Mouse (Mus musculus): ENCODE data around the gene Dcbld1. TPM values are rescaled to one million over a fixed set of nuclear protein-coding genes. Genes with fewer than 3 reads are reported as not detected.
"Not testable (repeated sequence)": the region's sequence is repeated elsewhere in the genome, so short reads cannot be mapped to it uniquely, and the experiment has no call there.

The Dcbld1 gene
- polyA plus RNA-seq, 1 experiment from 2014 or later = 0.07 TPM

- H3K27ac ChIP-seq; H3K79me2 ChIP-seq (ENCODE audit: inconsistent target); H3K4me3 ChIP-seq (ENCODE audit: inconsistent target); H3K36me3 ChIP-seq (ENCODE audit: inconsistent target): not testable (repeated sequence)
- WGBS (ENCODE audit: missing documents) = over 99% methylated on average over 6 of the region's 8 CpGs
These were observed 44.1 kb downstream of the Dcbld1 start for GRCm38 (mm10) chr10:52277564-52277963.

GRCm38 (mm10) chr10:52278011-52278434, 44.6 kb downstream of the Dcbld1 start:
- WGBS (ENCODE audit: missing documents) = 90% methylated on average over 8 of the region's 9 CpGs
- Histone ChIP-seq H3K27ac (no peak overlapping the region), H3K4me3 (ENCODE audit: inconsistent target) (no peak overlapping the region)

GRCm38 (mm10) chr10:52278866-52279265, 45.4 kb downstream of the Dcbld1 start:
- H3K79me2 ChIP-seq (ENCODE audit: inconsistent target) = no peaks in the 10 kb centered on the region
- H3K27ac ChIP-seq = no peak overlapping the region
- 63% methylated on average over 3 of the region's 3 CpGs for WGBS (ENCODE audit: missing documents)
- no peaks in the 10 kb centered on the region for H3K36me3 ChIP-seq (ENCODE audit: inconsistent target)
- H3K4me3 ChIP-seq (ENCODE audit: inconsistent target) = no peak overlapping the region

More at GRCm38 (mm10) chr10:52278011-52278434, 44.6 kb downstream of the Dcbld1 start:
- Histone ChIP-seq H3K79me2 (ENCODE audit: inconsistent target) (no peaks in the 10 kb centered on the region), H3K36me3 (ENCODE audit: inconsistent target) (no peaks in the 10 kb centered on the region)

- H3K27ac ChIP-seq = no peak overlapping the region
- H3K36me3 ChIP-seq (ENCODE audit: inconsistent target) = no peaks in the 10 kb centered on the region
- WGBS (ENCODE audit: missing documents) = 90% methylated on average over 4 of the region's 4 CpGs
- H3K79me2 ChIP-seq (ENCODE audit: inconsistent target) = no peaks in the 10 kb centered on the region
- H3K4me3 ChIP-seq (ENCODE audit: inconsistent target) = no peak overlapping the region
These were observed 46.5 kb downstream of the Dcbld1 start for GRCm38 (mm10) chr10:52279876-52280275.

DNA sequence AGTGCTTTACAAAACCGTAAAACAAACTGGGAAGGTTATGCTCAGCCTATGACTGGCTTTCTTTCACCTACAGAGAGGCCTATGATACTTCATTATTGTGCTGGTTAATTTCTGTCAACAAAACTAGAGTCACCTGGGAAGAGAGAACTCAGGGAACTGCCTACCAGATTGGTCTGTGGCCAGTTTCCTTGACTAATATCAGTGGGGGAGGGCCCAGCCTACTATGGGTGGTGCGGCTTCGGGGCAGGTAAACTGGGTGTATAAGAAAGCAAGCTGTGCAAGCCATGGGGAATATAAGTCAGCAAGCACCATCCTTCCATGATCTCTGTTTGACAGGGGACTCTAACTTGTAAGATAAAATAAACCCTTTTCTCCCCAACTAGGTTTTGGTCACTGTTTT, 47.2 kb downstream of the Dcbld1 start:
- H3K79me2 ChIP-seq (ENCODE audit: inconsistent target) = no peaks in the 10 kb centered on the region
- H3K27ac ChIP-seq = no peak overlapping the region
- 86% methylated on average over 3 of the region's 3 CpGs for WGBS (ENCODE audit: missing documents)
- H3K36me3 ChIP-seq (ENCODE audit: inconsistent target) = no peaks in the 10 kb centered on the region
- H3K4me3 ChIP-seq (ENCODE audit: inconsistent target) = no peak overlapping the region

- Histone ChIP-seq H3K36me3 (ENCODE audit: inconsistent target) (no peaks in the 10 kb centered on the region), H3K27ac (no peak overlapping the region), H3K4me3 (ENCODE audit: inconsistent target) (no peak overlapping the region), H3K79me2 (ENCODE audit: inconsistent target) (no peaks in the 10 kb centered on the region)
These were observed 47.9 kb downstream of the Dcbld1 start for GRCm38 (mm10) chr10:52281337-52281736.

DNA sequence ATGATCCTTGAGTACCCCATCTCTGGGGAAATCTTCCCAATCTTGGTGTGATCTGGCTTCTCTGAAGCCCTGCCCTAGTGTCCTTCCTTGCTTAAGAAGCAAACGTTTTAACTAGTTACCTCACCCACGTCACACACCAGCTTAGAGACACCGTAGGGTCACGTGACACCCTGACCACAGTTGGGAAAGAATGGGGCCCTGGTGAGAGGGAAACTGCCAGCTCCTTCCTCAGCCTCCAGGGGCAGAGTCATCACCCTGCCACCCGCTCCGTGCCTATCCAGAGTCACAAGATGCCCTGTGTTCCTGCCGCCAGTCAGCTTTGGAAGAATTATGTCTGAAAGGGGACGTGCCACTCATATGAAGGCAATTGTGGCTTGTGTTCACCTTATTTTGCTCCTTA, 51.2 kb downstream of the Dcbld1 start:
- Histone ChIP-seq H3K36me3 (ENCODE audit: inconsistent target) (no peaks in the 10 kb centered on the region), H3K79me2 (ENCODE audit: inconsistent target) (no peaks in the 10 kb centered on the region), H3K27ac (no peak overlapping the region), H3K4me3 (ENCODE audit: inconsistent target) (no peak overlapping the region)
- WGBS (ENCODE audit: missing documents) = 21% methylated on average over 8 of the region's 8 CpGs

DNA sequence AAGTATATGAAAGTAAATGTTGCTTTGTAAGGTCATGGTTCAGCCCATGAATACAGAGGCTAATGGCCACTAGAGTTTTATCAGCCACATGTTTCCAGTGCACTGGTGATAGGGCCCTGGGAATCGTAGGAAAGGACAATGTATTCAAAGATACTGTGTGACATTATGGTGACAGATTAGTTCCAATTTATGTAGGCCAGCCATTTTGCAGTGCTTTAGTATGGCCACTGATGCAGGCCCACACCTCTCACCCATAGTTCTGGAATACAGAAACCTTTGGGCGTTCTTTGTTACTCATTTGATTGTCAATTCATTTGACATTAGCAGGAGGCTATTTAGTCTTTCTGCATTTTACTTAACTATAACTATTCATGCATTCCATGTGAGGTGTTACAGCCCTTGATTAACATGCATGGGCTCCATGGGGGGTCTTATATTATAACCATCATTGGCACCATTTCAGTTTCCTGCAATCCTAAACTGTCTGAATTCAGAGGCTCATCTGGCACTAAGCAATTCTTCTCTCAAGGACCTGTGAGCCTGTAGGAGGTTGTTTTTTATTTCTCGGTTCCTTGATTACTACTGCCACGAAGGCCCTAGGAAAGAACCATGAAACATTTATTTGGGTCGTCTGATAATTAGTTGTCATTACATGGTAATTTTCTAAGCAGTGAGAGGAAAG, 54.6 kb downstream of the Dcbld1 start:
- no peaks in the 10 kb centered on the region for H3K79me2 ChIP-seq (ENCODE audit: inconsistent target)
- no peak overlapping the region for H3K27ac ChIP-seq
- WGBS (ENCODE audit: missing documents) = 90% methylated on average over 5 of the region's 5 CpGs
- H3K36me3 ChIP-seq (ENCODE audit: inconsistent target) = no peaks in the 10 kb centered on the region
- H3K4me3 ChIP-seq (ENCODE audit: inconsistent target) = no peak overlapping the region

GRCm38 (mm10) chr10:52289261-52289660, 55.8 kb downstream of the Dcbld1 start:
- H3K4me3 ChIP-seq (ENCODE audit: inconsistent target) = no peak overlapping the region
- no peaks in the 10 kb centered on the region for H3K79me2 ChIP-seq (ENCODE audit: inconsistent target)
- H3K27ac ChIP-seq = no peak overlapping the region
- WGBS (ENCODE audit: missing documents) = 90% methylated on average over 3 of the region's 3 CpGs
- no peaks in the 10 kb centered on the region for H3K36me3 ChIP-seq (ENCODE audit: inconsistent target)

GRCm38 (mm10) chr10:52292391-52292790, 59.0 kb downstream of the Dcbld1 start:
- H3K36me3 ChIP-seq (ENCODE audit: inconsistent target); H3K79me2 ChIP-seq (ENCODE audit: inconsistent target); H3K27ac ChIP-seq; H3K4me3 ChIP-seq (ENCODE audit: inconsistent target): not testable (repeated sequence)
- WGBS (ENCODE audit: missing documents) = no CpG with 5 or more reads among the region's 1 CpGs

DNA sequence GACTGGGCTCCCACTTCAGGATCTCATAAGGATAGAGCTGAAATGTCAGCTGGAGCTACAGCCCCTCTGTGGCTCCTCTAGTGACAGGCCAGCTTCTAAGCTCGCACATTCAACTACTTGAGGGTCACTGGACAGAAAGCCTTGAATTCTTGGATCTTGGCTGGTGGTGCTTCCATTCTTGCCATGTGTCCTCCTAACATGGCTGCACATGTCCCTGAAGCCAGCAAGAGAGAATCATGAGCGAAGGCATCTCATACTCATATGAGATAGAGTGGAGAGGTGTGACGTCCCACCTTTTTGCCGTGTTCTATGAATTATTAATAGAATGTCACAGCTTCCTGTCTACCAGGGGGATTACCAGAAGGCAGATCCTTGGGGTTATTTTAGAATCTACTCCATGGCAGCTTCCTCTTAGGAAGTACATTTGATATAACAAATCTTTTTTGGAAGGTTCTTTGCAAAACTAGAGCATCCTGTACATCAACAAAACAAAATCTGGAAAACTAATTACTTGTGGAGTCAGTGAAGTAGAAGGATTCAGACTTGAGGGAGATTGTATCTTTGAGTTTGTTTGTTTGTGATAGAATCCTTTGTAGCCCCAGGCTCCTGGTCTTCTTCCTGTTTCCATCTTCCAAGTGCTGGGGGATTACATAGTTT, 60.6 kb downstream of the Dcbld1 start:
- Histone ChIP-seq H3K36me3 (ENCODE audit: inconsistent target) (no peaks in the 10 kb centered on the region), H3K79me2 (ENCODE audit: inconsistent target) (no peaks in the 10 kb centered on the region), H3K4me3 (ENCODE audit: inconsistent target) (no peak overlapping the region), H3K27ac (no peak overlapping the region)
- WGBS (ENCODE audit: missing documents) = 60% methylated on average over 4 of the region's 4 CpGs

GRCm38 (mm10) chr10:52295934-52296333, 62.5 kb downstream of the Dcbld1 start:
- Histone ChIP-seq H3K36me3 (ENCODE audit: inconsistent target) (no peaks in the 10 kb centered on the region), H3K27ac (no peak overlapping the region), H3K79me2 (ENCODE audit: inconsistent target) (no peaks in the 10 kb centered on the region), H3K4me3 (ENCODE audit: inconsistent target) (no peak overlapping the region)
- 95% methylated on average over 2 of the region's 2 CpGs for WGBS (ENCODE audit: missing documents)

DNA sequence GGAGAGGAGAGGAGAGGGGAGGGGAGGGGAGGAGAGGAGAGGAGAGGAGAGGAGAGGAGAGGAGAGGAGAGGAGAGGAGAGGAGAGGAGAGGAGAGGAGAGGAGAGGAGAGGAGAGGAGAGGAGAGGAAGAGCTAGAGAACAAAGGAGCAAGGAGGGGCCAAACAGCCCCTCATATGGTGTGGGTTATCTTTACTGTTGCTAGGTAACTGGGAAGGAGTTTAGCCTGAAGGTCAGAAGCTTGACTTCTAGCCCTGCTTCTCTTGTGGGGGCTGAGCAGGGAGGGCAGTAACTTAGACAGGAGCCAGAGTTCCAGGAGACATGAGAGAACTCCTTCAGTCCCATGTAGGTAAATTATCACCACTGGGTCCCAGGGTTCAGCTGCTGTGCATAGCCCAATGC, 65.1 kb downstream of the Dcbld1 start:
- H3K79me2 ChIP-seq (ENCODE audit: inconsistent target); H3K4me3 ChIP-seq (ENCODE audit: inconsistent target); H3K27ac ChIP-seq; H3K36me3 ChIP-seq (ENCODE audit: inconsistent target): not testable (repeated sequence)

- no peaks in the 10 kb centered on the region for H3K79me2 ChIP-seq (ENCODE audit: inconsistent target)
- H3K36me3 ChIP-seq (ENCODE audit: inconsistent target) = no peaks in the 10 kb centered on the region
- H3K27ac ChIP-seq = no peak overlapping the region
- no peak overlapping the region for H3K4me3 ChIP-seq (ENCODE audit: inconsistent target)
- 82% methylated on average over 4 of the region's 4 CpGs for WGBS (ENCODE audit: missing documents)
These were observed 68.3 kb downstream of the Dcbld1 start for GRCm38 (mm10) chr10:52301766-52302165.

DNA sequence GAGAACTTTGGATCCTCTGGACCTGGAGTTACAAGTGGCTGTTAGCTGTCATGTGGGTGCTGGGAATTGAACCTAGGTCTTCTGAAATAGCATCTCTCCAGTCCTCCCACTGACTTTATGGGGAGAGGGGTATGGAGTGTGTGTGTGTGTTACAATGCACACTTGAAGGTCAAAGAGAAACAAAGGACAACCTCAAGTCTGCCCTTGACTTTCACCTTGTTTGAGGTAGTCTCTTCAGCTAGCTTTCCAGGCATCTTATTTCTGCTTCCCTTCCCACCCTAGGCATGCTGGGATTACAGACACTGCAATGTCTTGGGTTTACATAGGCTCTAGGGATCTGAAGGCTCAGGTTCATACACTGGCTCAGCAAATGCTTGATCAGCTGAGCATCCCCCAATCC, 68.9 kb downstream of the Dcbld1 start:
- Histone ChIP-seq H3K79me2 (ENCODE audit: inconsistent target) (no peaks in the 10 kb centered on the region), H3K27ac (no peak overlapping the region), H3K36me3 (ENCODE audit: inconsistent target) (no peaks in the 10 kb centered on the region), H3K4me3 (ENCODE audit: inconsistent target) (no peak overlapping the region)

GRCm38 (mm10) chr10:52304574-52304973, 71.2 kb downstream of the Dcbld1 start:
- WGBS (ENCODE audit: missing documents) = 91% methylated on average over 7 of the region's 7 CpGs
- Histone ChIP-seq H3K4me3 (ENCODE audit: inconsistent target) (no peak overlapping the region), H3K79me2 (ENCODE audit: inconsistent target) (no peaks in the 10 kb centered on the region), H3K27ac (no peak overlapping the region), H3K36me3 (ENCODE audit: inconsistent target) (no peaks in the 10 kb centered on the region)

All from macrophage (primary cell).